Mouse (Mus musculus): ENCODE data around the gene Rpl29.

GRCm38 (mm10) chr9:106444836-106445235 lies 15.6 kb downstream of the Rpl29 start:
- TF ChIP-seq CTCF (IDR thresholded peaks at IDR 0.05; ENCODE audit: low read depth) (no peak), EP300 (optimal IDR thresholded peaks at IDR 0.05) (no peak)
